Mouse (Mus musculus) embryonic fibroblast, embryonic 13.5 days (primary cell): ENCODE measurements around the gene Rsad2.
"Not testable (repeated sequence)": the region's sequence is repeated elsewhere in the genome, so short reads cannot be mapped to it uniquely, and the experiment has no call there.

ENCODE experiments used
- CTCF ChIP-seq: IDR thresholded peaks from 2 replicates; pipeline ENCODE4 v1.5.1; 2011; ENCODE audit warnings: mild to moderate bottlenecking, control low read depth, low read length, moderate library complexity, borderline replicate concordance; ENCODE audit not compliant: insufficient read depth
- POLR2A ChIP-seq: IDR thresholded peaks from 2 replicates; pipeline ENCODE4 v1.6.1; 2011; ENCODE audit warnings: low read depth, mild to moderate bottlenecking, control low read depth, low read length, moderate library complexity

DNA sequence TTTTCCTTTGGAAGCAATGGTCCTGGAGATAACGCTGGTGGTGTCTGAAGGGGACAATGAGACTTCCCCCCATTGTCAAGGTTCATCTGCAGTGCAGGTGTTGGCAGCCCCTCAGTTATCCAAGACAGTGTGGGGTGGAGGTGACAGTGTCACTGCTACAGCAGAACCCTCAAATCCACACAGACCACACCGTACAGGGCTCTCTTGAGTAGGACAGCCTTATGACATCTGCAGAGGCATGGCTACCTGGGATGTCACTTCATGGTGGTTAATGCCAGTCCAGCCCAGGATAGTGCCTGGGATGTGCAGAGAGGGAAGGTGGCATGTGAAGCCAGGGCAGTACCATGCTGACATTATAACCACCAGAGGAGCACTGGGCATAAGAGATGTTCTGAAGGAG, 27.5 kb downstream of the Rsad2 start:
- not testable (repeated sequence) for TF ChIP-seq POLR2A, CTCF
